Mouse (Mus musculus) liver, embryonic 13.5 days (tissue): ENCODE results near the gene Purb. TPM values are rescaled to one million over a fixed set of nuclear protein-coding genes. Genes with fewer than 3 reads are reported as not detected.

Experiments
- ATAC-seq: fragments of 200-750 bp; cut with Nextera tagmentation; 2 replicates; pipeline ENCODE4 v1.8.0; 2017; ENCODE audit warnings: low read depth, mild to moderate bottlenecking, moderate number of reproducible peaks, moderate library complexity
- DNase-seq: peaks from one replicate; pipeline ENCODE4 v3.0.0; 2022
- H3K27ac ChIP-seq: fragments of 300-500 bp; sonication (generic); 2 replicates; pipeline ENCODE4 v1.5.1; 2015; ENCODE audit warnings: moderate library complexity, mild to moderate bottlenecking, inconsistent platforms
- H3K27me3 ChIP-seq: fragments of 300-500 bp; sonication (generic); 2 replicates; pipeline ENCODE4 v1.6.1; 2015; ENCODE audit warnings: mild to moderate bottlenecking, inconsistent platforms
- H3K36me3 ChIP-seq: fragments of 300-500 bp; sonication (generic); 2 replicates; pipeline ENCODE4 v1.6.1; 2015; ENCODE audit warnings: mild to moderate bottlenecking, inconsistent platforms
- H3K4me1 ChIP-seq: fragments of 300-500 bp; sonication (generic); replicated peaks from 2 replicates; pipeline ENCODE4 v1.6.1; 2015; ENCODE audit warnings: inconsistent platforms
- H3K4me2 ChIP-seq: fragments of 300-500 bp; sonication (generic); 2 replicates; pipeline ENCODE4 v1.6.1; 2015; ENCODE audit warnings: inconsistent platforms, mild to moderate bottlenecking, moderate library complexity
- H3K4me3 ChIP-seq: fragments of 300-500 bp; sonication (generic); replicated peaks from 2 replicates; pipeline ENCODE4 v1.5.1; 2015; ENCODE audit warnings: mild to moderate bottlenecking, inconsistent platforms
- H3K9ac ChIP-seq: fragments of 300-500 bp; sonication (generic); 2 replicates; pipeline ENCODE4 v1.6.1; 2015; ENCODE audit warnings: mild to moderate bottlenecking, inconsistent platforms
- H3K9me3 ChIP-seq: fragments of 300-500 bp; sonication (generic); replicated peaks from 2 replicates; pipeline ENCODE4 v1.6.1; 2016; ENCODE audit warnings: inconsistent platforms
- WGBS: fragments of 180-500 bp; shearing (Covaris S2); methylation state at CpG from one replicate; pipeline ENCODE4 v1.1.7; 2015; ENCODE audit not compliant: insufficient replicate concordance; 5-methylcytosine and 5-hydroxymethylcytosine counted together
- polyA plus RNA-seq: library from polyadenylated mRNA; unstranded; fragments of >200 nt; fragmentation: Nextera tagmentation; extraction: Ambion mirVana; gene quantifications from 2 replicates; pipeline ENCODE4 v1.2.1, GENCODE M21; 2015

Gene Purb
- polyA plus RNA-seq = 11.1 and 12.6 TPM in 2 replicates

DNA sequence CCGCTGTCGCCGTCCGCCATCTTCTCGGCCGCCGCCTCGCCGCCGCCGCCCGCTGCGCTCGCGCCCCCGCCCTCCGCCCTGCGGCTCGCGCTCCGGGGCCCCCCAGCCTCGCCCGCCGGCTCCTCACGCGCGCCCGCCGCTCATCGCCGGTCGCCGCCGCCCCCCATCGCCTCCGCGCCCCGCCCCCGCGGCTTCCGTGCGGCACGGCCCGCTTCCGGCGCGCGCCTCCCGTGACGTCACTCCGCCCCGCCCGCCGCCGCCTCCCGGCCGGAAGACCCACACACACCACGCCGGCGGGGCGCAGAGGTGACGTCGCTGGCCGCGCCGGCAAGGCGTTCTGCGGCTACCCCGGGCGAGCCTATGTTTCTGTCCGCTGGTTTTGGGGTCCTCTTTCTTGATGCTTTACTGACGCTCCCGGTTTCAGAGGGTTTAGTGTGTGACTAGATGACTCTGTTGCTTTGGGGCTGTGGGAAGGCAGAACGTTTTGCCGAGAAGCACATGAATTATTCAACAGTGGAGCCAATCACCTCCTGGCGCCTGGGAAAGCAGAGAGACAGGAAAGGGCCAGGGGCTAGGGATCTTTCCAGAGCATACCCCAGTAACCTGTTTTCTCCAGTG lies at the start of gene Purb:
TSS of gene Purb (minus strand) at position 51 of the 618 bp plus-strand sequence.
- peak within 1 kb of the TSS; percentile 87 for H3K4me2 ChIP-seq
- no peaks in the 10 kb centered on the region for H3K27me3 ChIP-seq
- WGBS = under 1% methylated on average over 43 of the region's 76 CpGs
- peak within 1 kb of the TSS; percentile 98 for H3K4me3 ChIP-seq
- ATAC-seq (peak; percentile 93), DNase-seq (peak; percentile 86)
- peaks cover 4% of the 10 kb centered on the region; the same call in 1 of the 2 replicates for H3K36me3 ChIP-seq
- H3K27ac ChIP-seq = peak within 1 kb of the TSS; percentile 98
- H3K4me1 ChIP-seq = peaks cover 39% of the 10 kb centered on the region
- no peaks in the 10 kb centered on the region for H3K9me3 ChIP-seq
- H3K9ac ChIP-seq = peak within 1 kb of the TSS; percentile 98

DNA sequence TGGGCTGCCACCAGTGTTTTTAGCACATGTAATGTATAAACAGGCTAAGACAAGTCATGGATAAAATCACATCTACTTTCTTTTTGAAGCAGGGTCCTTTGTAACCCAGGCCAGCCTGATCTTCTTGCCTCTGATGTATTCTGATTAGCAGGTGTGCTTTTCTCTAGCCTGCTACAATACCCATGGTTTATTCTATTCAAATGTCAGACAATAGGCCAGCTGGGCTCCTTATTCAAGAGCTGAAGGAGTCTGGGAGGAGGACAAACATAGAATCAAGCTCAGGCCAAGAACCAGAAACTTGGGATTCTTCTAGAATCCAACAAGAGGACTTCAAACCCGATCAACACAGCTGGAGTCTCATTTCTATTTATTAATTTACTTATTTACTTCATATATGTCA lies 49.5 kb upstream of the Purb start:
- Histone ChIP-seq H3K9me3 (no peaks in the 10 kb centered on the region), H3K4me2 (no peak overlapping the region), H3K27ac (peak overlapping the region; percentile 39; the same call in 1 of the 2 replicates), H3K4me1 (peaks cover 44% of the 10 kb centered on the region), H3K27me3 (no peaks in the 10 kb centered on the region), H3K4me3 (no peak overlapping the region), H3K9ac (no peak overlapping the region), H3K36me3 (peaks cover 30% of the 10 kb centered on the region)
- ATAC-seq (no peak), DNase-seq (no peak)
- WGBS = 79% methylated on average over 1 of the region's 1 CpGs

DNA sequence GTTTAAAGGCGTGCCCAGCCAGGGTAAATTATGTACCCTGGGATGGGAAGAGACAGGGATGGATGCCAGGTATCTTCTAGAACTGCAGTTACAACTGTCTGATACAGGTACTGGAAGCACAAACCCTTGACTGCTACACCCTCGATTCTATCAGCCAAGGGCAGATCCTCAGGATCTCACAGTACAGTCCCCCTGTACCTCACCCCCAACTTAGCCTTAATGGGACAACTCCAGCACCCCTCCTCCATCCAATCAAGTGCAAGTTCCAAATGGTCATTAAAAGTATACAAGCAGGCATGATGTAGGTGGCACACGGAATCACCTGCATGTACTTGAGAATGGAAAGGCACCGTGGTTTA lies 49.1 kb upstream of the Purb start:
- Histone ChIP-seq H3K4me3 (no peak overlapping the region), H3K27me3 (no peaks in the 10 kb centered on the region), H3K4me2 (no peak overlapping the region), H3K4me1 (peaks cover 47% of the 10 kb centered on the region), H3K27ac (peak overlapping the region; percentile 39; the same call in 1 of the 2 replicates), H3K9ac (no peak overlapping the region), H3K9me3 (no peaks in the 10 kb centered on the region), H3K36me3 (peaks cover 30% of the 10 kb centered on the region)
- no peak for DNase-seq
- no peak for ATAC-seq
- WGBS = 82% methylated on average over 4 of the region's 4 CpGs

DNA sequence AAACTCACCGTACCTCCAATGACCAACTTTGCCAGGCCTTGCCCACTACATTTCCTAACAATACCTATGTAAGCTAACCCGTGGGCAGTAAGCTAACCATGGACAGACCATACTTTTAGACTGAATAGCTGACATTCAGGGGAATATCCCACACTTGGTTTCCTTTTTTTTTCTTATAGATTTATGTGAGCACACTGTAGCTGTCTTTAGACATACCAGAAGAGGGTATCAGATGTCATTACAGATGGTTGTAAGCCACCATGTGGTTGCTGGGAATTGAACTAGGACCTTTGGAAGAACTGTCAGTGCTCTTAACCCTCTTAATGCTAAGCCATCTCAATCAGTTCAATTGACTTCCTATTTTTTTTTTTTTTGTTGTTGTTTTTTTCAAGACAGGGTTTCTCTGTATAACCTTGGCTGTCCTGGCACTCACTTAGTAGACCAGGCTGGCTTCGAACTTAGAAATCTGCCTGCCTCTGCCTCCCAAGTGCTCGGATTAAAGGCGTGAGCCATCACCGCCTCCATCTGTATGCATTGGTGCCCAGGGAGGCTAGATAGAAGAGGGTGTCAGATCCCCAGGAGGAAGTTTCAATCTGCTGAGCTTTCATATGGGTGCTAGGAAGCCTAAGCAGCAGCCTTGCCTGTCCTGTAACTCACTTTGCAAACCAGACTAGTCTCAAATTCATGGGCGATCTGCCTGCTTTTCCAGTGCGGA lies 48.6 kb upstream of the Purb start:
- Histone ChIP-seq H3K9ac (no peak overlapping the region), H3K9me3 (no peaks in the 10 kb centered on the region), H3K36me3 (peaks cover 30% of the 10 kb centered on the region), H3K27me3 (no peaks in the 10 kb centered on the region), H3K27ac (no peak overlapping the region), H3K4me3 (no peak overlapping the region), H3K4me1 (peaks cover 53% of the 10 kb centered on the region), H3K4me2 (no peak overlapping the region)
- WGBS = 73% methylated on average over 8 of the region's 8 CpGs
- DNase-seq (no peak), ATAC-seq (no peak)

DNA sequence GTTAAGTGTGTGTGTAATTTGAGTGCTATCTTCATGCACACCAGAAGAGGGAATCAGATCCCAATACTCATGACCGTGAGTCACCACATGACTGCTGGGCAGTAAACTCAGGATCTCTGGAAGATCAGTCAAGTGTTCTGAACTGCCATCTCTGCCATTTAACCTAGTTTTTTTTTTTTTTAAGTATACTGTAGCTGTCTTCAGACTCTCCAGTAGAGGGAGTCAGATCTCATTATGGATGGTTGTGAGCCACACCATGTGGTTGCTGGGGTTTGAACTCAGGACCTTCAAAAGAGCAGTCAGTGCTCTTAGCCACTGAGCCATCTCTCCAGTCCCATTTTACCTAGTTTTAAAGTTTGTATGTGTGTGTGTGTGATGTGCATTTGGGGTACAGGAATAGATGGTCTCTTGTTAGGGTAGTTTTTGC lies 48.0 kb upstream of the Purb start:
- H3K4me2 ChIP-seq = no peak overlapping the region
- 26% methylated on average over 1 of the region's 1 CpGs for WGBS
- ATAC-seq (no peak), DNase-seq (no peak)
- H3K27ac ChIP-seq = 0 out of 2 replicates have a peak overlapping the region, but pooled peaks have one; percentile 23
- no peaks in the 10 kb centered on the region for H3K27me3 ChIP-seq
- H3K4me1 ChIP-seq = peaks cover 52% of the 10 kb centered on the region
- no peaks in the 10 kb centered on the region for H3K9me3 ChIP-seq
- peaks cover 30% of the 10 kb centered on the region for H3K36me3 ChIP-seq
- H3K9ac ChIP-seq = no peak overlapping the region
- no peak overlapping the region for H3K4me3 ChIP-seq

DNA sequence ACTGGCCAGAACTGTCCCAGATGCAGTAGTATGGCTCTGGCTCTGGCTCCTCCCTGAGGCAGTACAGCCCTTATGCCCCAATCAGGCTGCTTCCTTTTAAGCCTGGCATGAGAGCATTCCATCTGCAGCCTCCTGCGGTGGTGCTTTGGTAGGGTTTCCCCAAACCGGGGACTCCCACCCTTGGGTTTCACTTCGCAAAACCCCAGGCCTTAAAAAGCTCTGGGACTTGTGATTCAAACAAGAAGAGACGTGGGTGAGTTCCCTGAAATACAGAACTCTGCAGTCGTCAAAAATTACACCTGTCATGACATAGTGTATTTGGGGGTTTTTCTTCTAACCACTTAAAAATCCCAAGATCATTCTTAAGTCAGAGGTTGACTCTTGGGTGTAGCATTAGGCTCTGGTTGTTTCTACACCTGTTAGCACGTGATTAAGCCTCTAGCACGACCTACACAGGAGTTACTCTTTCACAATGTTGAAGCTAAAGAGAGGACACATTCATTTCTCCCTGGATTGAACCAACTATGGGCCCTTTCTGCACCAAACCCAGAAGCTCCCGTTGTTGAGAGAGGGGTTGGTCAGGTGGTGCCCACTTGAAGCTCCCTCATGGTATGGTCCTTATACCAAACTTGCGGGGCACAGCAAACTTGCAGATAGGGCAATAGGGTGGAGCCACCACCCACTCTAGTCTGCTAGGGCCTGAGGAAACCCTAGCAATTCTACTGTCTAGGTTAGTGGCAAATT lies 47.2 kb upstream of the Purb start:
- Histone ChIP-seq H3K36me3 (peaks cover 30% of the 10 kb centered on the region), H3K4me3 (no peak overlapping the region), H3K4me2 (no peak overlapping the region), H3K27me3 (no peaks in the 10 kb centered on the region), H3K9me3 (no peaks in the 10 kb centered on the region), H3K4me1 (peaks cover 47% of the 10 kb centered on the region), H3K9ac (no peak overlapping the region), H3K27ac (peak overlapping the region; percentile 23; the same call in 1 of the 2 replicates)
- 56% methylated on average over 9 of the region's 9 CpGs for WGBS
- ATAC-seq (no peak), DNase-seq (no peak)

DNA sequence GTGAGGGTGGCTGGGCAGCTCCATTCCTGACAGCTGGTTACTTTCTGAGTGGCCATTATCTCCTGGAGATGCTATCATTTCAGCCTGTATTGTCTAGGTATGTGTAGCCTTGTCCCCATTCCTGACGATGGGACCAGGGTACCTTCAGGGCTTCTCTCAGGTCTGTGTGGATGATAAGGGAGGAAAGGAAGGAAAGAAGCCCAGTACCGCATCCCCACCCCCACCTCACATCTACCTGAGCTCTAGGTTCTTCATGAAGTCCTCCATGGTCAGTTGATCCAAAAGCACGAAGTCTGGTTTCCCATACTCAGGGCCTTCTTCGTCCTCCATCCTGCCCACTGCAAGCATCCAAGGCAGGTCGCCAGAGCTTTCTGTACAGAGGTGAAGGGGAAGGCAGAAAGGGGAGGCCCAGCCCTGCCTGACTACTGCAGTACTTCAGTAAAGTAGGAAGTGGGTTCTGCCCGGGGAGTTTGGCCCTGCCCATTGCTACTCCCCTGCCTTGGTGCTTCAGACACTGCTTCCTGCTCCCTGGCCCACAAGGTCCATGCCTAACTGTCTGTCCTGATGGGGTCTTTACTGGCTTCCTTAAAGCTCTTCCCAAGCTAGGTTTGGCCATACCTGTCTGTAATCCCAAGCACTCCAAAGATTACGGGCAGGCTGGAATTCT lies 44.9 kb upstream of the Purb start, which contains the start of gene Myo1g:
TSS of gene Myo1g (minus strand) at position 459 of the 667 bp plus-strand sequence.
- Histone ChIP-seq H3K27ac (peak within 1 kb of the TSS; percentile 57), H3K36me3 (peaks cover 20% of the 10 kb centered on the region), H3K9me3 (no peaks in the 10 kb centered on the region), H3K4me2 (peak within 1 kb of the TSS; percentile 34), H3K9ac (0 out of 2 replicates have a peak within 1 kb of the TSS, but pooled peaks have one; percentile 20), H3K27me3 (no peaks in the 10 kb centered on the region), H3K4me3 (peak within 1 kb of the TSS; percentile 31), H3K4me1 (peaks cover 28% of the 10 kb centered on the region)
- peak; percentile 30; the same call in 1 of the 2 replicates for ATAC-seq
- WGBS = 24% methylated on average over 7 of the region's 7 CpGs
- no peak for DNase-seq

DNA sequence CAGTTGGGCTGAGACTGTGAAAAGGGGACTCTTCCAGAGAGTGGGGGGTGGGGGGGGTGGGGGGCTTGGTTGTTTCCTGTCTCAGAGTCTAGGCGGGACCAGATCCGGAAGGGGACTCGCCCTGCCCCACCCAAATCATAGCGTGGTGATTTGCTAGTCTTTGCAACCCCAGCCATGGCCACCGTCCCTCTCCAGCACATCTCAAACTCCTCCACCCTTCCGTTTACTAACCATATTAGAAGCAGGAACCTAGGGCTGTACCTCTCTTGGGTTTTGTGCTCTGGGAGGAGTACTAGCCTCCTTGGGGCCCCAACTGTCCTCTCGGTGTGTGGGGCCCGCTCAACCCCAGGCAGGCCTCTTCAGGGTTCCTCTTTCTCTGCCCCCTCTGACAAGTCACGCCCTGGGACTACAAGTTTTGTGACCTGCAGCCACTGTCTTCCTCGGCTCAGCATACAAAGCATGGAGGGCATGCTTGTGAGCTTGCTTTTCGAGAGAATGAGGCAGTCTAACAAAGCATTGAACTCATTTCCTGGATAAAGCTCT lies 43.8 kb upstream of the Purb start:
- H3K4me2 ChIP-seq = peak overlapping the region; percentile 34

DNA sequence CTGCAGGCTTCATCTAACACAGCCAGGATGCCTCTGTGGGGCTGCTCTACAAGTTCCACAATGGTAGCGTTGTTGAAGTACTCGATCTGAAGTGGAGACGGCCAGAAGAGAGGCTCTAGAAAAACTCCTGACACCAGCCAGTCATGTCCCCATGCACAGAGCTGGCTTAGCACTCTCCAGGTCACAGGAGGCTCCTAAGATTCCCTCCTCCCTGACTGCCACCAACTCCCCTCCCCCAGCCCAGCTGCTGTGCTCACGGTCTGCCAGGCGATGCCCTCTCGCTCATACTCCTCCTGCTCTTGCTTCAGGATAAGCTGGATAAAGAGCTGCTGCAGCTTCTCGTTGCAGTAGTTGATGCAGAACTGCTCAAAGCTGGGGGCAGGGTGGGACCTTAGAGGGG lies 39.1 kb upstream of the Purb start:
- no peak overlapping the region for H3K4me2 ChIP-seq
- no peaks in the 10 kb centered on the region for H3K9me3 ChIP-seq
- DNase-seq (no peak), ATAC-seq (no peak)
- no peak overlapping the region for H3K4me3 ChIP-seq
- no peaks in the 10 kb centered on the region for H3K36me3 ChIP-seq
- H3K27ac ChIP-seq = no peak overlapping the region
- WGBS = 68% methylated on average over 7 of the region's 7 CpGs
- H3K9ac ChIP-seq = no peak overlapping the region
- H3K4me1 ChIP-seq = peaks cover 10% of the 10 kb centered on the region
- H3K27me3 ChIP-seq = no peaks in the 10 kb centered on the region

More for the DNA sequence above, 43.8 kb upstream of the Purb start:
- ATAC-seq (peak; percentile 22; the same call in 1 of the 2 replicates), DNase-seq (no peak)
- Histone ChIP-seq H3K9ac (0 out of 2 replicates have a peak overlapping the region, but pooled peaks have one; percentile 20), H3K9me3 (no peaks in the 10 kb centered on the region), H3K27ac (peak overlapping the region; percentile 57), H3K27me3 (no peaks in the 10 kb centered on the region), H3K4me1 (peaks cover 20% of the 10 kb centered on the region), H3K4me3 (peak overlapping the region; percentile 31), H3K36me3 (peaks cover 9% of the 10 kb centered on the region)
- 15% methylated on average over 11 of the region's 11 CpGs for WGBS

DNA sequence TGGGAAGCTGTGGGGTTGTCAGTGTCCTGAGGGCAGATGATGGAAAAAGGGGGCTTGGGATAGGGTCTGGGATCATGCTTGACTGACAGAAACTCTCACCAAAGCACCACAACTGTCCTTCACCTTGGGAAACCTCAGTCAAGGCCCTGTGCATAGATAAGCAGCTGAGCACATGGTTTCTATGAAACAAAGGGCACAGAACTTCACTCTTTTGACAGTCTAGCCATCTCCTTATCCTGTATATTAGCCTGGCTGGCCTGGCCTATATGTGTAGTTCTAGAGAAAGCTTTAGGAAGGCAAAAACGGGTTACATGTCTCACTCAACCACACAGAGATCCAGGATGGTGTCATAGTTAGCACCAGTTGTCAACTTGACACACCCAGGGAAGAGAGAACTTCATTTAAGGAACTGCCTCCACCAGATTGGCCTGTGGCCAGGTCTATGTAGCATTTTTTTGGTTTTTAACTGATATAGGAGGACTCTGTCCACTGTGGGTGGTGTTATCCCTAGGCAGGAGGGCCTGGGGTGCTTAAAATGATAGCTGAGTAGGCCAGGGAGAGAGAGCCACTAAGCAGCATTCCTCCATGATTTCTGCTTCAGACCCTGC lies 32.7 kb upstream of the Purb start:
- no peaks in the 10 kb centered on the region for H3K9me3 ChIP-seq
- H3K4me3 ChIP-seq = no peak overlapping the region
- no peak overlapping the region for H3K9ac ChIP-seq
- H3K27ac ChIP-seq = no peak overlapping the region
- no peak overlapping the region for H3K4me2 ChIP-seq
- ATAC-seq = no peak
- no peaks in the 10 kb centered on the region for H3K36me3 ChIP-seq
- peaks cover 6% of the 10 kb centered on the region; the same call in 1 of the 2 replicates for H3K4me1 ChIP-seq
- 43% methylated on average over 1 of the region's 1 CpGs for WGBS
- H3K27me3 ChIP-seq = no peaks in the 10 kb centered on the region
- no peak for DNase-seq
